Mouse (Mus musculus) heart, embryonic 12.5 days (tissue): Measurements from ENCODE around the gene Tmem151a. TPM values are rescaled to one million over a fixed set of nuclear protein-coding genes. Genes with fewer than 3 reads are reported as not detected.

Experiments used
- polyA plus RNA-seq: library from polyadenylated mRNA; unstranded; fragments of >200 nt; fragmentation: Nextera tagmentation; extraction: Ambion mirVana; gene quantifications from 2 replicates; pipeline ENCODE4 v1.2.1, GENCODE M21; 2016

The Tmem151a gene
- polyA plus RNA-seq, 1 experiment from 2014 or later: 4.4 TPM

Other genes starting within 250 kb of the Tmem151a start
- 33.9 and 34.5 TPM in 2 replicates for gene Ccs, start 246.2 kb downstream of the Tmem151a start, polyA plus RNA-seq
- 0.05 TPM in 1 of 2 replicates, not detected in the other for gene Ccdc87, start 246.2 kb downstream of the Tmem151a start, polyA plus RNA-seq
- 36.2 and 41.1 TPM in 2 replicates for gene Ctsf, start 230.4 kb downstream of the Tmem151a start, polyA plus RNA-seq
- gene Actn3, start 207.6 kb downstream of the Tmem151a start, polyA plus RNA-seq: 4.1 and 4.2 TPM in 2 replicates
- 9.6 TPM in 2 replicates for gene Zdhhc24, start 206.9 kb downstream of the Tmem151a start, polyA plus RNA-seq
- 2.8 and 3.4 TPM in 2 replicates for gene Bbs1, start 178.9 kb downstream of the Tmem151a start, polyA plus RNA-seq
- 108 and 110 TPM in 2 replicates for gene Dpp3, start 157.2 kb downstream of the Tmem151a start, polyA plus RNA-seq
- 0.46 and 0.92 TPM in 2 replicates for gene Peli3, start 142.4 kb downstream of the Tmem151a start, polyA plus RNA-seq
- gene Mrpl11, start 123.4 kb downstream of the Tmem151a start, polyA plus RNA-seq: 104 and 110 TPM in 2 replicates
- 0.08 and 0.13 TPM in 2 replicates for gene Npas4, start 95.2 kb downstream of the Tmem151a start, polyA plus RNA-seq
- gene Slc29a2, start 61.7 kb downstream of the Tmem151a start, polyA plus RNA-seq: 8.7 and 9.9 TPM in 2 replicates
- gene B4gat1, start 46.7 kb downstream of the Tmem151a start, polyA plus RNA-seq: 48.2 and 49.1 TPM in 2 replicates
- gene AC124502.3, start 46.6 kb downstream of the Tmem151a start, polyA plus RNA-seq: 1.6 and 2.0 TPM in 2 replicates
- gene Brms1, start 44.2 kb downstream of the Tmem151a start, polyA plus RNA-seq: 28.1 and 28.3 TPM in 2 replicates
- gene Rin1, start 35.0 kb downstream of the Tmem151a start, polyA plus RNA-seq: 4.7 and 6.2 TPM in 2 replicates
- gene Cd248, start 17.5 kb downstream of the Tmem151a start, polyA plus RNA-seq: 21.4 and 23.0 TPM in 2 replicates
- 76.0 and 82.8 TPM in 2 replicates for gene Yif1a, start 3.0 kb upstream of the Tmem151a start, polyA plus RNA-seq
- gene Cnih2, start 13.0 kb upstream of the Tmem151a start, polyA plus RNA-seq: 5.9 and 7.0 TPM in 2 replicates
- gene Rab1b, start 21.5 kb upstream of the Tmem151a start, polyA plus RNA-seq: 218 and 226 TPM in 2 replicates
- gene Klc2, start 33.0 kb upstream of the Tmem151a start, polyA plus RNA-seq: 24.0 and 28.6 TPM in 2 replicates
- 27.9 and 28.4 TPM in 2 replicates for gene Pacs1, start 187.6 kb upstream of the Tmem151a start, polyA plus RNA-seq
- gene Sf3b2, start 209.9 kb upstream of the Tmem151a start, polyA plus RNA-seq: 221 and 227 TPM in 2 replicates
- 3.8 and 4.5 TPM in 2 replicates for gene Gal3st3, start 212.8 kb upstream of the Tmem151a start, polyA plus RNA-seq